Mouse (Mus musculus): Measurements from ENCODE around the gene Slc27a1. TPM values are rescaled to one million over a fixed set of nuclear protein-coding genes. Genes with fewer than 3 reads are reported as not detected.

The Slc27a1 gene
- polyA plus RNA-seq, 1 experiment from 2014 or later, result 27.7 TPM

GRCm38 (mm10) chr8:71552770-71553169 lies 15.9 kb upstream of the Slc27a1 start:
- TF ChIP-seq CTCF (IDR thresholded peaks at IDR 0.05), result no peak
- TF ChIP-seq EP300 (IDR thresholded peaks at IDR 0.05), result no peak
- Histone ChIP-seq H3K36me3 (ENCODE audit: insufficient read depth, low read length) (no peaks in the 10 kb centered on the region), H3K4me3 (ENCODE audit: low read depth, low read length) (no peak overlapping the region), H3K27ac (ENCODE audit: low read length) (peak overlapping the region; percentile 20; the same call in 1 of the 2 replicates), H3K9me3 (ENCODE audit: low read length) (no peaks in the 10 kb centered on the region), H3K27me3 (replicated peaks; ENCODE audit: insufficient read depth, low read length) (0 out of 2 replicates have a peak, but pooled peaks cover 3% of the 10 kb centered on the region), H3K4me1 (ENCODE audit: insufficient read depth, low read depth, low read length) (no peaks in the 10 kb centered on the region), H3K4me2 (replicated peaks; ENCODE audit: low read depth, low read length) (no peak overlapping the region), H3K9ac (replicated peaks; ENCODE audit: low read depth) (no peak overlapping the region)
- DNase-seq (ENCODE audit: low spot score) (no peak), ATAC-seq (peak; percentile 13; the same call in 1 of the 2 replicates)
- 54% methylated on average over 6 of the region's 6 CpGs for WGBS

DNA sequence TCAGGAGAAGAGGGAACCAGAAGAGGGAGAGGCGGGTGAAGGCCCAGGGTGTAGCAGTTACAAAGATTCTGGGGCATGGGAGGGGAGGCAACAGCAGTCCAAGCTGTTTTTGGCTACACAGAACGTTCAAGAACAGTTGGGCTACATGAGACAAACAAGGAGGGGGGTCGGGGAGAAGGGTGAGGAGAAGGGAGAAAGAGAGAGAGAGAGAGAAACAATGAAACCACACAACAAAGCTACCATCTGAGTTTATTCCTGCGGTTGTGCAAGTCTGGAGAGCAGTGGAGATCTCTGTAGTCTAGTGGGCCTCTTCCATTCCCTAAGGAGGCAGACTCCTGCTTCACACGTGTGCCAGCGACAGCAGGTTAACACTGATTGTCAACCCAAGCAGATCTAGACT lies 14.7 kb upstream of the Slc27a1 start:
- Histone ChIP-seq H3K4me2 (replicated peaks; ENCODE audit: low read depth, low read length) (no peak overlapping the region), H3K9me3 (ENCODE audit: low read length) (no peaks in the 10 kb centered on the region), H3K4me1 (ENCODE audit: insufficient read depth, low read depth, low read length) (peaks cover 6% of the 10 kb centered on the region; the same call in 1 of the 2 replicates), H3K9ac (replicated peaks; ENCODE audit: low read depth) (no peak overlapping the region), H3K27me3 (replicated peaks; ENCODE audit: insufficient read depth, low read length) (0 out of 2 replicates have a peak, but pooled peaks cover 12% of the 10 kb centered on the region), H3K27ac (ENCODE audit: low read length) (peak overlapping the region; percentile 51), H3K36me3 (ENCODE audit: insufficient read depth, low read length) (no peaks in the 10 kb centered on the region), H3K4me3 (ENCODE audit: low read depth, low read length) (no peak overlapping the region)
- DNase-seq (ENCODE audit: low spot score), result peak; percentile 36
- 52% methylated on average over 6 of the region's 6 CpGs for WGBS
- ATAC-seq, result no peak; the same call in 1 of the 2 replicates
- TF ChIP-seq EP300 (IDR thresholded peaks at IDR 0.05) (no peak), CTCF (IDR thresholded peaks at IDR 0.05) (no peak)

DNA sequence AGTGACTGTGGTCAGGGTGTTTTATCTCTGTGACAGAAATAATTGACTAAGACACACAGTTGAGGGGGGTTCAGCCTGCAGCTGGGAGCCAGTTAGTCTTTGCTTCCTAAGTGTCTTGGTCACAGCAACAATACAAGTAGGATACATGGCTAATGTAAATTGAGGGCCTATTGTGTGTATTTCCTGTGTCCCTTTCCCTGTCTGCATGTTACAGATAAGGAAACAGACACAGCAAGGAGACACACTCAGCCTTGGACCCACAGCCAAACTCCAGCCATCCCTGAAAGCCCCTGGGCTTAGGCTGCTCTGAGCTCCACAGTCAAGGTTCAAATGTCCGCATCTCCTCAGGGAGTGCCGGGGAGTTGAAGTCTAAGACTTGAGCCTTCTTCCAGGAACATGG lies 14.0 kb upstream of the Slc27a1 start:
- peak; percentile 84 for TF ChIP-seq EP300 (IDR thresholded peaks at IDR 0.05)
- TF ChIP-seq CTCF (IDR thresholded peaks at IDR 0.05), result no peak
- WGBS, result 84% methylated on average over 2 of the region's 2 CpGs
- ATAC-seq (peak; percentile 42), DNase-seq (ENCODE audit: low spot score) (peak; percentile 41)
- H3K4me3 ChIP-seq (ENCODE audit: low read depth, low read length), result no peak overlapping the region
- H3K4me2 ChIP-seq (replicated peaks; ENCODE audit: low read depth, low read length), result no peak overlapping the region
- no peaks in the 10 kb centered on the region for H3K9me3 ChIP-seq (ENCODE audit: low read length)
- peak overlapping the region; percentile 51 for H3K27ac ChIP-seq (ENCODE audit: low read length)
- no peak overlapping the region for H3K9ac ChIP-seq (replicated peaks; ENCODE audit: low read depth)
- H3K4me1 ChIP-seq (ENCODE audit: insufficient read depth, low read depth, low read length), result peaks cover 6% of the 10 kb centered on the region; the same call in 1 of the 2 replicates
- no peaks in the 10 kb centered on the region for H3K36me3 ChIP-seq (ENCODE audit: insufficient read depth, low read length)
- peaks cover 18% of the 10 kb centered on the region; the same call in 1 of the 2 replicates for H3K27me3 ChIP-seq (replicated peaks; ENCODE audit: insufficient read depth, low read length)

- Histone ChIP-seq H3K4me2 (replicated peaks; ENCODE audit: low read depth, low read length) (peak within 1 kb of the TSS; percentile 85), H3K9ac (replicated peaks; ENCODE audit: low read depth) (peak within 1 kb of the TSS; percentile 34), H3K4me1 (ENCODE audit: insufficient read depth, low read depth, low read length) (peaks cover 9% of the 10 kb centered on the region; the same call in 1 of the 2 replicates), H3K27me3 (replicated peaks; ENCODE audit: insufficient read depth, low read length) (peaks cover 31% of the 10 kb centered on the region), H3K4me3 (ENCODE audit: low read depth, low read length) (peak within 1 kb of the TSS; percentile 45), H3K9me3 (ENCODE audit: low read length) (no peaks in the 10 kb centered on the region), H3K36me3 (ENCODE audit: insufficient read depth, low read length) (no peaks in the 10 kb centered on the region), H3K27ac (ENCODE audit: low read length) (no peak within 1 kb of the TSS)
- 5% methylated on average over 70 of the region's 70 CpGs for WGBS
- no peak; the same call in 1 of the 2 replicates for TF ChIP-seq CTCF (IDR thresholded peaks at IDR 0.05)
- TF ChIP-seq EP300 (IDR thresholded peaks at IDR 0.05), result no peak
- DNase-seq (ENCODE audit: low spot score) (no peak), ATAC-seq (peak; percentile 10; the same call in 1 of the 2 replicates)
Observed at GRCm38 (mm10) chr8:71558071-71558957, 10.4 kb upstream of the Slc27a1 start, which contains the start of gene Tmem221. TSS of gene Tmem221 (minus strand) at chr8:71558871.

GRCm38 (mm10) chr8:71558958-71559690 lies 9.6 kb upstream of the Slc27a1 start:
- Histone ChIP-seq H3K9me3 (ENCODE audit: low read length) (no peaks in the 10 kb centered on the region), H3K27ac (ENCODE audit: low read length) (no peak overlapping the region), H3K9ac (replicated peaks; ENCODE audit: low read depth) (no peak overlapping the region), H3K36me3 (ENCODE audit: insufficient read depth, low read length) (no peaks in the 10 kb centered on the region), H3K4me2 (replicated peaks; ENCODE audit: low read depth, low read length) (peak overlapping the region; percentile 85), H3K4me1 (ENCODE audit: insufficient read depth, low read depth, low read length) (peaks cover 9% of the 10 kb centered on the region; the same call in 1 of the 2 replicates), H3K27me3 (replicated peaks; ENCODE audit: insufficient read depth, low read length) (peaks cover 31% of the 10 kb centered on the region), H3K4me3 (ENCODE audit: low read depth, low read length) (peak overlapping the region; percentile 45)
- TF ChIP-seq EP300 (IDR thresholded peaks at IDR 0.05), result no peak
- TF ChIP-seq CTCF (IDR thresholded peaks at IDR 0.05), result peak; percentile 37; the same call in 1 of the 2 replicates
- peak; percentile 93 for DNase-seq (ENCODE audit: low spot score)
- WGBS, result under 1% methylated on average over 24 of the region's 24 CpGs
- peak; percentile 71 for ATAC-seq

DNA sequence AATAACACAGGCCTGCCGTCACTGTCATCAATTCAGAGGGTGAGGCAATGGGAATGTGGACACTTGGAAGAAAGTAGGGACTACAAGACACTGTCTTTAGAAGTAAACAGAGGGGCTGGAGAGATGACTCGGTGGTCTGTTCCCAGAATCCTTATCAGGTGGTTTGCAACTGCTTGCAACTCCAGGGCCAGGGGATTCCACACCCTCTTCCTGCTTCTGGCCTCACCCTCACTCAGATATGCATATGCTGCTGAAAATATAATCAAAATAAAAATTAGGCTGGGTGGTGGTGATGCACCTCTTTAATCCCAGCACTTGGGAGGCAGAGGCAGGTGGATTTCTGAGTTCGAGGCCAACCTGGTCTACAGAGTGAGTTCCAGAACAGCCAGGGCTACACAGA lies 8.6 kb upstream of the Slc27a1 start:
- TF ChIP-seq CTCF (IDR thresholded peaks at IDR 0.05), result no peak
- H3K9me3 ChIP-seq (ENCODE audit: low read length), result no peaks in the 10 kb centered on the region
- 69% methylated on average over 3 of the region's 3 CpGs for WGBS
- no peak overlapping the region for H3K9ac ChIP-seq (replicated peaks; ENCODE audit: low read depth)
- no peak overlapping the region for H3K27ac ChIP-seq (ENCODE audit: low read length)
- DNase-seq (ENCODE audit: low spot score) (no peak), ATAC-seq (no peak)
- H3K4me1 ChIP-seq (ENCODE audit: insufficient read depth, low read depth, low read length), result peaks cover 9% of the 10 kb centered on the region; the same call in 1 of the 2 replicates
- no peaks in the 10 kb centered on the region for H3K36me3 ChIP-seq (ENCODE audit: insufficient read depth, low read length)
- no peak overlapping the region for H3K4me2 ChIP-seq (replicated peaks; ENCODE audit: low read depth, low read length)
- H3K4me3 ChIP-seq (ENCODE audit: low read depth, low read length), result no peak overlapping the region
- peaks cover 31% of the 10 kb centered on the region for H3K27me3 ChIP-seq (replicated peaks; ENCODE audit: insufficient read depth, low read length)
